Mouse (Mus musculus) common myeloid progenitor, adult 5-6 weeks (primary cell): ENCODE measurements around the gene Fyn. TPM values are rescaled to one million over a fixed set of nuclear protein-coding genes. Genes with fewer than 3 reads are reported as not detected.
A peak's percentile ranks its signal among the peaks of the same experiment; 100 is the strongest.

Experiments used
- ATAC-seq: replicated peaks from 2 replicates; pipeline ENCODE4 v1.8.0; 2016; ENCODE audit warnings: low read depth, mild to moderate bottlenecking, moderate TSS enrichment, inconsistent platforms; ENCODE audit not compliant: poor library complexity, severe bottlenecking
- total RNA-seq: library from RNA; stranded (forward); fragments of 200-1000, 187-1606 nt; gene quantifications from 2 replicates; pipeline ENCODE4 v1.2.3, GENCODE M21; 2017

The Fyn gene
- 29.0 and 37.6 TPM in 2 replicates for total RNA-seq

GRCm38 (mm10) chr10:39368572-39369135 lies at the start of gene Fyn:
Fyn (plus strand) TSS chr10:39368855.
- no peak for ATAC-seq

DNA sequence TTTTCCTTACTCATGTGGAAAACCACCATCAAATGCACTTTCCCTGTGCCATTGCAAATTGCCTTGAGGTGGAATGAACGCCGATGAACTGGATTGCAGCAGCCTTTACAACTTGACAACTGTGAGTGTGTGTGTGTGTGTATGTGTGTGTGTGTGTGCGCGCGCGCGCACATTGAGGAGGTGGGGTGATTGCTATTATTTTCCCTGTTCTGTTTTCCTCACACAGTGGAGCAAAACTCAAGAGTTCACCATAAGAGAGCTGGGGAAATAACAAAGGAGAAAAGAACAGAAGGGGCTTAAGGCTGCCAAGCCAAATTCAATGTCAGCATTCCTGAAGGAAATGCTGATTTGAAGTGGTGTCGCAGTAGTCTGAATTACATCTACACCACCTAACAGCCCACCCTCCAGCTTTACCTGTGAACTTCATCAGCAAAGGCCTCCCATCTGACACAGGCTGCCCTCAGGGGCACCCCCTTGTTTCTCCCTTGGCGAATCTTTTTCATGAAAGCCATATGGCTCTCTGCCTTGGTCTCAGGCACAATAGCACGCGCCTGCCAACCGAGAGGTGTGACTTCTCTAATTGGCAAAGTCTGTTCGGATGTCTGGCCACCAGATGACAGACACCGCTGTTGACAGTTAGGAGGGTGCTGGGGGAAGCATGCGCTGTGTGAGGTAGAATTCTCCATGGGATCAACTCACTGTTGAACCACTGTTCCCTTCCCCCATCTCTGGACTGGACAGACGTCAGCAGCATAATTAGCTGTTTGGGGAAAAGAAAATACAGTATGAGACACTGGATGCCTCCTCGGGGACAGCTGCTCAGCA lies 47.6 kb upstream of the Fyn start:
- no peak for ATAC-seq

- ATAC-seq: no peak
Measured at GRCm38 (mm10) chr10:39321623-39321985, 47.1 kb upstream of the Fyn start.

DNA sequence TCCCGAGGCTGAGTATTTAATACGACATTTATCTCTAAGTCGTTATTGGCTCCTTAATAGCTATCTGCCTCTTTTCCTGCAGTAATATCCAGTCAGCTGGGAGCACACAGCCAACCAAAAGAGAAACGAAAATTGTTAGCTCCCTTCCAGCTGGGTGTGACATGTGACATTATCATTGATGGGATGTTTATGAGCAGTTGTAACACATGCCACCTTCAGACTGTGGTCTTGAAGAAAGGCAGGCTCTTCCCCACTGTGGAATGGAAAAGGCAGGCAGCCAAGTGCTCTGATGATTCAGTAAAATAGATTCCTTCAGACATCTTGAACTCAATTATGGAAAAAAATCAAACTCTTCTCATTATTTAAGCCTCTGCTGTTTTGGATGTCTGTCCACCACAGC lies 46.5 kb upstream of the Fyn start:
- ATAC-seq: no peak

DNA sequence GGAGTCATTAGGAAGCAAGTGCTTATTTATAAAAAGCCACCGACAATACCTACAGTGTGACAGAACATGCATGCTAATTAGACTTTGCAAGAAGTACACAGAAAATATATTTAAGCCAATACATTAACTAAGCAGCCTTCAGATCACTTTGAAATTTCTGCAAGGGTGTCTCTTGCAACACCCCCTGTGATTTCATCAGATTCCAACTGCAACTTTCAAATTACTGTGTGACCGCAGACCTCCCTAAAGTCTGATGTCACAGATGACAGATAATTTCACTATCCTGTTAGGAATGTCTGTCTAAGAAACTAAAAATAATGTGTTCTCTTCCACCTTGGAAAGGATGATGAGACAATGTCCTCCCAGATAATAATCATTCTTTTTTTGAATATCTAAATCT lies 44.4 kb upstream of the Fyn start:
- ATAC-seq: no peak

DNA sequence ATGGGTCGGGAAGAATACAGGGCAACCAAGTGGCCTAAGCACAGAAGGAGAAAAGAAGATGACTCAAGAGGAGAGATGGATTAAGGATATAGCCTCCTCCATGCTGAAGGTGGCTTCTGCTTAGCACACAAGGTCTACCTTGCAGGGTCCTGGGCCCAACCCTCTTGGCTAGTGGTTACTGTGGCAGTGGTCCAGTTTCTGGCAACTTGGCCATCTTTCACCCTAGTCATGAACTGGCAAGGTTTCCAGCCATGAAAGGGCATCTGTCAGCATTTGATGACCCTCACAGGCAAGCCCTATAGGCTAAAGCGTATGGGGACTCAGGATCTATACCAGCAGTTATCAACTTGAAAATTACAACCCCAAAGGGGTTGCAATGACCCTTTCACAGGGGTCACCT lies 40.0 kb upstream of the Fyn start:
- ATAC-seq: no peak

GRCm38 (mm10) chr10:39334320-39334719 lies 34.3 kb upstream of the Fyn start:
- no peak for ATAC-seq

DNA sequence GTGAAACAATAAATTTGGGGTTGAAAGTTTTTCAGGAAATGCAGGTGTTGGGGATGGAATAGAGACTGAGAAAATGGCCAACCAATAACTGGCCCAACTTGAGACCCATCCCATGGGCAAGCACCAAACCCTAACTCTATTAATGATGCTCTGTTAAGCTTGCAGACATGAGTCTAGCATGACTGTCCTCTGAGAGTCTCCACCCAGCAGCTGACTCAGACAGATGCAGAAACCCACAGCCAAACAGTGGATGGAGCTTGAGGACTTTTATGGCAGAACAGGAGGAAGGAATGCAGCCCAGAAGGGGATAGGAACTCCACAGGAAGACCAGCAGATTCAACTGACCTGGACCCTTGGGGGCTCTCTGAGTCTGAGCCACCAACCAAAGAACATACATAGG lies 32.8 kb upstream of the Fyn start:
- no peak for ATAC-seq

DNA sequence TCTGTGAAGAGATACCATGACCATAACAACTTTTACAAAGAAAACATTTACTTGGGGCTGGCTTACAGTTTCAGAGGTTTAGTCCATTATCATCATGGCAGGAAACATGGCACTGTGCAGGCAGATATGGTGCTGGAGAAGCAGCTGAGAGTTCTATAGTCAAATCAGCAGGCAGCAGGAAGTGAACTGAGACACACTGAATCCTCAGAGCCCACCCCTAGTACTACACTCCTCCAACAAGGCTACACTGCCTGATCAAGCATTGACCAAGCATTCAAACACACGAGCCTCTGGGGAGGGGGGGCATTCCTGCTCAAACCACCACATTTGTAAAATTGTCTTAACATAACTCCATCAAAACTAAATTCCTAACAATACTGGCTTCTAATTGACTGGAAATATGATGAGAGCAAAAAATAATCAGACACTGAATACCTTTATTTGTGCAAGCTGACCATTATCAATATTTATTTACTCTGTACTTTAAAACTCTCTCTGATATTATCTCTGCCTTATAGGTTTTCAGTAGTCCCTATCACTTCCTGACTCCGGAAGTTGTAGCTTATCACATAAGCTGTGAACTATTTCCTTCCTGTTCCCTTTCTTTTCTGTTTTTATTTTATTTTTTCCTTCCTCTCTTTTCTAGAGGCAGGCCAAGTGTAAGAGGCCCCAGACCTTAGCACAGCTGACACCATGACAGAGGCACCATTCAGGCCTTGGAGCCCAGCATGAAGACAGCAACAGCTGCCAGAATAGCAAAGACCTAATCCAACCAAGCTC lies 29.3 kb upstream of the Fyn start:
- ATAC-seq: no peak

- no peak for ATAC-seq
Measured at GRCm38 (mm10) chr10:39339969-39340236, 28.8 kb upstream of the Fyn start.

GRCm38 (mm10) chr10:39343551-39343950 lies 25.1 kb upstream of the Fyn start:
- peak; percentile 42; the same call in 1 of the 2 replicates for ATAC-seq

DNA sequence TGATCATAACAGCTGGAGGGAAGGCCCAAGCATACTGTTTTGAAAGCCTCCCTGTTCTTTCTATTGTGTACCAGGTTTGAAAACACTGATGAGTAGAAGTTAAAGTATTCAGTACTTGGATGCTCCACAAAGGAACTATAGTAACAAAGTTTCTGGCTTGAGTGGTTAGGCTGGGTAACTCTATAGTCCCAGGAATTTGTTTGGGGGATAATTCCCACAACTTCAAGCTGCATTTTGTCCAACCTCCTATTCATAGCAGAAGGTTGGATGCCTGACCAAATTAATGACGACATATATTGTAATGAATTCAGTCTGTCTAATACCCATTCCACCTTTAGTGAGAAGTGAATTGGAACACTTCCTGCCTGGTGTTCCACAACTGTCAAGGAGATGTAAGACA lies 22.7 kb upstream of the Fyn start:
- ATAC-seq: no peak

DNA sequence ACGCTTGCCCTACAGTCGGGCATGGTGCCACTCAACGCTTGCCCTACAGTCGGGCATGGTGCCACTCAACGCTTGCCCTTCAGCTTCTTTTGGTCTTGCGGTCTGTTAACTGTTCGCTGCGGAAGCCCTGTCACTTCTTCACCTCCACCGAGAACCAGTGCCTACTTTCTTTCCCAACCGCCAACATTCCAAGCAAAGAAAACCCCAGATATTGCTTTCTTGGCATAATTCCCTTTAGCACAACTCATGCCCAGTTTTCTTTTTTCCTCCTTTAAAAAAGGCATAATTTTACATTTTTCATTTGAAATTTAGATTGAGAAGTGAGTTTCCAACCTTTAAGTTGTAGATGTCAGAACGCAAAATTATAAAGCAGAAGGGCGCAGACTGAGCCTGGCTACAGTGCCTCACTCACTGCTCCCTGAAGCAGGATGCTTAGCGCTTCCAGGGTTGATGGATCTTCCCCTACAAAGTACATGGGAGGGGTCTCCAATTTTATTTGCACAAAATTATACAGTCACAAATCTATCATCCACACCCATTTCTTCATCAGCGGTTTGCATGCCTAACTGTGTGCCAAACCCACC lies 18.8 kb upstream of the Fyn start:
- ATAC-seq: no peak

- ATAC-seq: no peak
Measured at GRCm38 (mm10) chr10:39364196-39364595, 4.5 kb upstream of the Fyn start.

GRCm38 (mm10) chr10:39369502-39369931 lies 862 bp downstream of the Fyn start:
- ATAC-seq: peak; percentile 93

DNA sequence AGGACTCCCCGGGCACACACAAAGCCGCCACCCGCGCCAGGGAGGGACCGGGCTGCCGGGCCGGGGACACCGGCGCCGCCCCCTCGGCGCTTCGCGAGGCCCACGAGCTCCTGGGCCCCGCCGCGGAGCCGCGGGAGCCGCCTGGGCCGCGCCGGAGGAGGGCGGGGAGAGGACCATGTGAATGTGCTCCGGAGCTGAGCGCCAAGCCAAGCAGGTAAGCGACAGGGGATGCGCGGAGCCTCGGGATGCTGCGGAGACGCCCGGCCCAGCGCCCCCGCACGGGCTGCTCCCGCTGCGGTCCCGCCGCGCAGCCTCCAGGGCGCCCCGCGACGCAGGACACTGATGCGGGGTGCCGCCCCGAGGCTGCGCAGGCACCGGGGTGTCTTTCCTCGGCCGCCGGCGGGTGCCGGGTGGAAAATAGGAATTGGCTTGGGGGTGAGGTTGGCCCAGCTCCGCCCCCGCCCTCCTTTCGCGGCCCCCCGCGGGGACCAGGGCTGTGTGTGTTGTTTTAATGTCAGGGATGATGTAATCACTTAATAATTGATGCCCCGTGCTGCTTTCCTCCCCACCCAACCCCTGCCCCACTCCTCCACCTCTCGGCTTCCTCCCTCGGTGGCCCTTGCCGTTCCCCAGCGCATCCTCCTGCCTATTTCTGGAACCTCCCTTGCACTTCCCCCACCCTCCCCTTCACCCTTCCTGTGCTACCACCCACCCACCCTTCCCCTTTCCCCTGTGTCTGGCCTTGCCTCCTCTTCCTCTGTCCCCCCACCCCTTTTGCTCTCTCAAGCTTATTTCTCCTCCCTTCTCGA lies 1.5 kb downstream of the Fyn start:
- 0 out of 2 replicates have a peak, but pooled peaks have one; percentile 1 for ATAC-seq

GRCm38 (mm10) chr10:39370786-39371221 lies 2.1 kb downstream of the Fyn start:
- ATAC-seq: peak; percentile 57

- ATAC-seq: no peak
Measured at GRCm38 (mm10) chr10:39371467-39371866, 2.8 kb downstream of the Fyn start.

DNA sequence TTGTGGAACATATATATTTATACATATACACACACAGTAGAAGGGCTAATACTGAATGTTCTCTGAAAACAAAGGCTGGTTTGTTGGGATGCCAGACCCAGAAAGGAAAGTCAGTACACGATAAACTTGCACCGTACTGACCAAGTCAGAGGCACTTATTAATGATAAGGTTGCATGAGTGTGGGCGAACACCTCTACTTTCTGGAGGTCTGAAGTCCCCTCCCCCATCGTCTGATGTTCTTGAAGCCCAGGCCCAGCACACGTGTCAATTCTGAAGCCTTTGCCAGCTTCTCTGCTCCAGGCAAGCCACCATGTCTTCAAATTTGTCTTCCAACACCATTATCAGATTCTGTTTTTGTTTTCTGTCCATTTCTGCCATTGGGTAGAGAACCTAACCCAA lies 3.3 kb downstream of the Fyn start:
- ATAC-seq: no peak

DNA sequence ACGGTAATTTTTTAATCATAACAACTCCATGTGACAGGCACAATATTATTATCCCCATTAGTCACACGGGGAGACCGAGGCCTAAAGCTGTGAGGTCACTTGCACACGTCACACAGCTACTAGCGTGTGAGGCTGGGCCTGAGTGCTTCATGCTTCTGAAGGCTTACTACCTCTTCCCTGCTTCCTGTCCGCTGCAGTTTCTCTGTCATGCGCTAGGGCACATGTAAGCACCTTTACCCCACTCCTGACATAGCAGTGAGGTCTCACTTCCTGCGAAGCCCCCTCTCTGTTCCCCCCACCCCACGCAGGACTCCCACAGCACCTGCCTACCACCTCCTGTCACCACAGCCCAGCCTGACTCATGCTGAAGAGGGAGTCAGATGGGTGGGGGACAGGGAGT lies 8.0 kb downstream of the Fyn start:
- ATAC-seq: no peak
